Mouse (Mus musculus) lung, postnatal 0 days (tissue): Measurements from ENCODE around the gene Mtfmt.

Experiments
- CTCF ChIP-seq: IDR thresholded peaks from 2 replicates; pipeline ENCODE4 v1.5.1; 2016; ENCODE audit warnings: antibody characterized with exemption, mild to moderate bottlenecking
- EP300 ChIP-seq: IDR thresholded peaks from 2 replicates; pipeline ENCODE4 v1.6.1; 2016; ENCODE audit warnings: antibody characterized with exemption, mild to moderate bottlenecking, control low read depth

DNA sequence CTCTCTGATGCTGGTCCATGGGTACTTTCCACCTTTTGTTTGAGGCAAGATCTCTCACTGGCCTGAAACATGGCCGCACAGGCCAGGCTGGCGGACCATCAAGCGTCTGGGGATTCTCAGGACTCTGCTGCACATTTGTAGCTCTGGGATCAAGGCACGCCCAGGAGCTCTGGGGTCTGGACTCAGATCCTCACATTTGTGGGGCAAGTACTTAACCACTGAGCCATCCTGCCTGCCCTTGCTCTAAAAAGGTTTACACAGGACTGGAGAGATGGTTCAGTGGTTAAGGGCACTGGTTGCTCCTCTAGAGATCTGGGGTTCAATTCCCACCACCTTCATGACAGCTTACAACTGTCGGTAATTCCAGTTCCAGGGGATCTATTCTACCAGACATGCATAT lies 4.7 kb upstream of the Mtfmt start:
- TF ChIP-seq CTCF (no peak), EP300 (no peak)
